Mouse (Mus musculus) embryonic facial prominence, embryonic 12.5 days (tissue): ENCODE results near the gene Ddx58. TPM values are rescaled to one million over a fixed set of nuclear protein-coding genes. Genes with fewer than 3 reads are reported as not detected.

Source experiments
- ATAC-seq: fragments of 200-750 bp; cut with Nextera tagmentation; 2 replicates; pipeline ENCODE4 v1.8.0; 2017; ENCODE audit not compliant: insufficient number of reproducible peaks, insufficient read depth, low FRiP score, low TSS enrichment
- H3K27ac ChIP-seq: fragments of 300-500 bp; sonication (generic); 2 replicates; pipeline ENCODE4 v1.5.1; 2016; ENCODE audit warnings: mild to moderate bottlenecking
- H3K27me3 ChIP-seq: fragments of 300-500 bp; sonication (generic); 2 replicates; pipeline ENCODE4 v1.6.1; 2016; ENCODE audit warnings: mild to moderate bottlenecking, moderate library complexity
- H3K36me3 ChIP-seq: fragments of 300-500 bp; sonication (generic); 2 replicates; pipeline ENCODE4 v1.6.1; 2016; ENCODE audit warnings: mild to moderate bottlenecking
- H3K4me1 ChIP-seq: fragments of 300-500 bp; sonication (generic); 2 replicates; pipeline ENCODE4 v1.6.1; 2016
- H3K4me2 ChIP-seq: fragments of 300-500 bp; sonication (generic); replicated peaks from 2 replicates; pipeline ENCODE4 v1.6.1; 2016; ENCODE audit warnings: mild to moderate bottlenecking, moderate library complexity
- H3K4me3 ChIP-seq: fragments of 300-500 bp; sonication (generic); 2 replicates; pipeline ENCODE4 v1.5.1; 2016; ENCODE audit warnings: mild to moderate bottlenecking
- H3K9ac ChIP-seq: fragments of 300-500 bp; sonication (generic); 2 replicates; pipeline ENCODE4 v1.6.1; 2016; ENCODE audit warnings: mild to moderate bottlenecking, moderate library complexity
- H3K9me3 ChIP-seq: fragments of 300-500 bp; sonication (generic); 2 replicates; pipeline ENCODE4 v1.6.1; 2016; ENCODE audit warnings: mild to moderate bottlenecking, moderate library complexity
- WGBS: fragments of 180-500 bp; shearing (Covaris S2); methylation state at CpG from one replicate; pipeline ENCODE4 v1.1.7; 2016; 5-methylcytosine and 5-hydroxymethylcytosine counted together
- polyA plus RNA-seq: library from polyadenylated mRNA; unstranded; fragments of >200 nt; fragmentation: Nextera tagmentation; extraction: Ambion mirVana; gene quantifications from 2 replicates; pipeline ENCODE4 v1.2.1, GENCODE M21; 2016

Ddx58 gene
- polyA plus RNA-seq, 1 experiment from 2014 or later = 8.3 TPM

DNA sequence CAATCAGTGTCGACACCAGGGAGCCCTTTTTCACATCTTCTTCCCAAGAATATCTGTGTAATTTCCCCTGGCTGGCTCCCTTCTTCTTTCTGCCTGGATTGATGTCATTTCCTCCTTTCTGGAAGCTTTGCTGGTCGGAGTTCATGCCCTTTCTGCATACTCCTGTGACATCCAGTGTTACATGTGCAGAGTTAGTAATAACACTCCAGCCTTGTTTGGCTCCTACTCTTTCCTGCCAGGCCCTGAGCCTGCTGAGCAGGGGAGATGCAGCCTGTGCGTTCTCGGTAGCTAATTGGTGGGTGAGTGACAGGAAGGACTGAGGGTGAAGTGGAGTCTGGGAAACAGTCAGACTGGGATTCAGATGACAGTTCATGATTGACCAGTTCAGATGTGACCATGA lies 65.3 kb downstream of the Ddx58 start:
- H3K9ac ChIP-seq = no peak overlapping the region
- no peak for ATAC-seq
- H3K4me1 ChIP-seq = no peaks in the 10 kb centered on the region
- peaks cover 16% of the 10 kb centered on the region for H3K36me3 ChIP-seq
- no peak overlapping the region for H3K27ac ChIP-seq
- H3K4me3 ChIP-seq = no peak overlapping the region
- 46% methylated on average over 4 of the region's 4 CpGs for WGBS
- no peak overlapping the region for H3K4me2 ChIP-seq
- H3K27me3 ChIP-seq = no peaks in the 10 kb centered on the region
- H3K9me3 ChIP-seq = no peaks in the 10 kb centered on the region

DNA sequence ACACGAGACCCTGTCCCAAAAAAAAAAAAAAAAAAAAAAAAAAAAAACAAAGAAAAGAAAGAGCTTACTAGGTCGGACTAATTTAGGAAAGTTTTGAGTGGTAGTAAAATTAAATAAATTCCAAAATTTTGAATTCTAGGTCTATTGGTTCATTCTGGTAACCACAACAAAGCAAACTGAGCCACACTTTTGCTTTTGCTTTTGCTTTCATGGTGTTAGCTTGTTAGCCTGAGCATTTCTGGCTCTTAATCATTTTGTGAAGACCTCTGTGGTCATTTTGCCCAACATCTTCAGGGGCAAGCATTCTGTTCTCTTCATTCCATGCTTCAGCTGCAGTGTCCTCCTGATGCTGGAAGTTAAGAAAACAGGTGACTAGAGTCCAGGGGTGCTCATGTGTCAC lies 67.3 kb downstream of the Ddx58 start:
- H3K4me3 ChIP-seq = no peak overlapping the region
- H3K27me3 ChIP-seq = no peaks in the 10 kb centered on the region
- no peak for ATAC-seq
- H3K9me3 ChIP-seq = no peaks in the 10 kb centered on the region
- H3K27ac ChIP-seq = no peak overlapping the region
- H3K36me3 ChIP-seq = peaks cover 22% of the 10 kb centered on the region
- H3K4me1 ChIP-seq = no peaks in the 10 kb centered on the region
- 84% methylated on average over 2 of the region's 2 CpGs for WGBS
- no peak overlapping the region for H3K4me2 ChIP-seq
- no peak overlapping the region for H3K9ac ChIP-seq

DNA sequence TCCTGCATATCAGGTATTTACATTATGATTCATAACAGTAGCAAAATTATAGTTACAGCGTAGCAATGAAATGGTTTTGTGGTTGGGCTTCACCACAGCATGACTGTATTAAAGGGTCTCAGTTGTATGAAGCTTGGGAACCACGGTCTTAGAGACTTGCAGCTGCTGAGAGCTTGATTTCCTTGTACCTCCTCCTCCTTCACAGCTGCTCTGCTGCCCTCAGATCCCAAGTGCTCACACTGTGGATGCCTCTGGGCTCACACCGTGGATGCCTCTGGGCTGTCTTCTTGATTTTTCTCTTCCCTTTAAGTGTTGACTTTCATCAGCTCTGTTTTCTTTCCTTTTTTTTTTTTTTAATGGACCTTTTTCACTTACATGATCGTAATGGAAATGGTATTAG lies 68.2 kb downstream of the Ddx58 start:
- 86% methylated on average over 4 of the region's 4 CpGs for WGBS

DNA sequence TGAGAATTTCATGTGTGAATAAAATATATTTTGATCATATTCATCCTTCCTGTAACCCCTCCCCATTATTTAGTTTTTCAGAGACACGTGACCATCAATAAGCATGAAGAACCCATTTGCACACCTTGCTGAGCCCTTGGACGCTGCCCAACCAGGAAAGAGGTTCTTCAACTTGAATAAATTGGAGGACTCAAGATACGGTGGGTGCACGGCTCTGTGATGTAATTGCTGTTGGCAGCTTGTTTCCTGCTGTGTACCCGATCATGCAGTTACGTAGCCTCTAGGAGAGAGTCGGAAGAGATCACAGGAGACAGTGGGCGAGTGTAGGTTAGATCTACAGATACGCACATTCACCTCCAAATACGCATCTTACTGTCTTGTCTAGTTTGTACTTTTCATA lies 76.0 kb downstream of the Ddx58 start:
- no peaks in the 10 kb centered on the region for H3K4me1 ChIP-seq
- H3K36me3 ChIP-seq = peaks cover 23% of the 10 kb centered on the region; the same call in 1 of the 2 replicates
- WGBS = 70% methylated on average over 10 of the region's 10 CpGs
- H3K4me3 ChIP-seq = no peak overlapping the region
- H3K9me3 ChIP-seq = no peaks in the 10 kb centered on the region; the same call in 1 of the 2 replicates
- no peak for ATAC-seq
- no peak overlapping the region for H3K27ac ChIP-seq
- H3K9ac ChIP-seq = no peak overlapping the region
- no peaks in the 10 kb centered on the region for H3K27me3 ChIP-seq
- H3K4me2 ChIP-seq = no peak overlapping the region

More for the DNA sequence above, 68.2 kb downstream of the Ddx58 start:
- no peak overlapping the region for H3K4me3 ChIP-seq
- H3K27me3 ChIP-seq = no peaks in the 10 kb centered on the region
- H3K36me3 ChIP-seq = peaks cover 28% of the 10 kb centered on the region
- no peak for ATAC-seq
- no peaks in the 10 kb centered on the region for H3K4me1 ChIP-seq
- H3K9me3 ChIP-seq = no peaks in the 10 kb centered on the region
- no peak overlapping the region for H3K4me2 ChIP-seq
- H3K27ac ChIP-seq = no peak overlapping the region
- H3K9ac ChIP-seq = no peak overlapping the region

DNA sequence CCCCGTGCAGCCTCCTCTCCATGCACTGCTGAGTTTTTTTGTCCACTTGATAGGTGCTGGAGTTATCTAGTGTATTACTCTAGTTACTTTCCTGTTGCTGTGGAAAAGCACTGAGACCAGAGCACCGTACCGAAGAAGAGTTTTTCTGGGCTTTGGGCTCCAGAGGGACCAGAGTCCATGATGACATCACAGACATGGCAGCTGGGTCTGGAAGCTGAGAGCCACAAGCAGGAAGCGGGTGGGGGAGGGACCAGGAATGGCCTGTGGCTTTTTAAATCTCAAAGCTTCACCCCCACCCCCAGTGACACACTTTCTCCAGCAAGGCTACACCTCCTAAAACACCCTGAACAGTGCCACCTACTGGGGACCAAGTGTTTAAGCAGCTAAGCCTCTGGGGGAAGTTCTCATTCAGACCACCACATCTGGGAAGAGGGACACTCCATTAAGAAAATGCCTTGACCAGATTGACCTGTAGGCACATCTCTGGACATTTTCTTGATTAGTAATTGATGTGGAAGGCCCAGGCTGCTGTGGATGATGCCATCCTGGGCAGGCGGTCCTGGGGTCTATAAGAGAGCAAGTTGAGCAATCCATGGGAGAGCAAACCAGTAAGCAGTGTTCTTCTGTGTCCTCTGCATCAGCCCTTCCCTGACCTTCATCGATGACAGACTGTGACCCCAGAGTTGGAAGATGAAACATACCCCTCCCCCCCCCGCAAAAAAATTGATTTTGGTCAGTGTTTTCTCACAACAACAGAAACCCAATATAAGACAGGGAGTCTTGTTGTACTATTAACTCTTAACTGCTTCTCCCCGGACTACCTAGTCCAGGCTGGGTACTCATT lies 78.8 kb downstream of the Ddx58 start:
- no peak overlapping the region for H3K4me2 ChIP-seq
- H3K27ac ChIP-seq = no peak overlapping the region
- H3K36me3 ChIP-seq = peaks cover 12% of the 10 kb centered on the region; the same call in 1 of the 2 replicates
- H3K9ac ChIP-seq = no peak overlapping the region
- 0 out of 2 replicates have a peak, but pooled peaks cover 2% of the 10 kb centered on the region for H3K4me1 ChIP-seq
- no peaks in the 10 kb centered on the region; the same call in 1 of the 2 replicates for H3K9me3 ChIP-seq
- H3K4me3 ChIP-seq = no peak overlapping the region
- no peak for ATAC-seq
- no peaks in the 10 kb centered on the region for H3K27me3 ChIP-seq
- WGBS = 94% methylated on average over 8 of the region's 8 CpGs

DNA sequence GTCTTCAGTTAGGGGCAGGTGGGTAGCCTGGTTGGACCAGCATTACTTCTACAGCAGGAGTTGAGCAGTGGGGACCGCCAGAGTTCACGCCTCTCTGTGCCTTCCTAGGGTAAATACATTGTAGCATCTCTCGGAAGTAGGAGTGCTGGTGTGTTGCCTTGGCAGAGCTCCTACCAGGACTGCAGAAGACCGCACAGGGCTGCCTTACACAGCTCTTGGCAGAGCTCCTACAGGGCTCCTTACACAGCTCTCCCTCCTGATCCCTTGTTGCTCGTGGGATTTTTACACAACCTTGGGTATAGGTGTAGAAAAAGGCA lies 81.4 kb downstream of the Ddx58 start:
- Histone ChIP-seq H3K27ac (no peak overlapping the region), H3K36me3 (peaks cover 6% of the 10 kb centered on the region; the same call in 1 of the 2 replicates), H3K4me3 (no peak overlapping the region), H3K4me2 (no peak overlapping the region), H3K27me3 (no peaks in the 10 kb centered on the region), H3K9me3 (no peaks in the 10 kb centered on the region; the same call in 1 of the 2 replicates), H3K9ac (no peak overlapping the region), H3K4me1 (0 out of 2 replicates have a peak, but pooled peaks cover 2% of the 10 kb centered on the region)
- ATAC-seq = no peak
- 84% methylated on average over 5 of the region's 5 CpGs for WGBS

DNA sequence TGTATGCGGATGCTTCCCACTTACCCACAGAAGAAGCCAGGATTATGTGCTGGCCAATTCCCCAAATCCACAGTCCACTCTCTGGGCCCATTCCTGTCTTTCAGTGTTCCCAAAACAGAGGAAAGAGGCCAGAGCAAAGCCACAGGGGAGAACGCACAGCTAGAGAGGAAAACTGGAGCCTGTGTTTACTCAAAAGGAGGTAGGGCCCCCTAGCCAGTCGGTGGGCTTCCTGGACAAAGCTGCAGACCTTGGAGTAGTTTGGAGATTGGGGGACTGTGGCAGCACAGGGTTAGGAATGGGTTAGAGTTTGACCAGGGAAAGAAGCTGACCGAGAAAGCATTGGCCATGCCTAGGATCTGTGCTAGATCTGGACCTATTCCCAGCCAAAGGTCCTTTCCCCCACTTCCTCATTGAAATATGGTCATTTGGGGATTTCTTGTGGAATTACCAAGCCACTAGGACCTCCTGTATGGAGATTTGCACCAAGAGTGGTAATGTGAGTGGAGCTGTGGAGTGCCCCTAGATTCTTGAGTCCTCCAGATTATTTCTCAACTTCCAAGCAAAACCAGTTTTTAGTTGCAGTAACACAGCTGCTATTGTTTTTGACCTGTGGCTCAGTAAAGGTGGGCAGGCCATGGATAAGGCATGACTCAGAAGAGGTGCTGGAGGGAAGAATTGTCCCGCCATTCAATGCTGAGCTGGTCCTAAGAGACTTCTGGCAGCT lies 82.0 kb downstream of the Ddx58 start:
- peaks cover 6% of the 10 kb centered on the region; the same call in 1 of the 2 replicates for H3K36me3 ChIP-seq
- H3K4me1 ChIP-seq = 0 out of 2 replicates have a peak, but pooled peaks cover 2% of the 10 kb centered on the region
- no peak overlapping the region for H3K9ac ChIP-seq
- WGBS = 72% methylated on average over 5 of the region's 5 CpGs
- H3K4me2 ChIP-seq = no peak overlapping the region
- no peak overlapping the region for H3K4me3 ChIP-seq
- H3K27me3 ChIP-seq = no peaks in the 10 kb centered on the region
- no peak for ATAC-seq
- H3K9me3 ChIP-seq = no peaks in the 10 kb centered on the region; the same call in 1 of the 2 replicates
- H3K27ac ChIP-seq = no peak overlapping the region

DNA sequence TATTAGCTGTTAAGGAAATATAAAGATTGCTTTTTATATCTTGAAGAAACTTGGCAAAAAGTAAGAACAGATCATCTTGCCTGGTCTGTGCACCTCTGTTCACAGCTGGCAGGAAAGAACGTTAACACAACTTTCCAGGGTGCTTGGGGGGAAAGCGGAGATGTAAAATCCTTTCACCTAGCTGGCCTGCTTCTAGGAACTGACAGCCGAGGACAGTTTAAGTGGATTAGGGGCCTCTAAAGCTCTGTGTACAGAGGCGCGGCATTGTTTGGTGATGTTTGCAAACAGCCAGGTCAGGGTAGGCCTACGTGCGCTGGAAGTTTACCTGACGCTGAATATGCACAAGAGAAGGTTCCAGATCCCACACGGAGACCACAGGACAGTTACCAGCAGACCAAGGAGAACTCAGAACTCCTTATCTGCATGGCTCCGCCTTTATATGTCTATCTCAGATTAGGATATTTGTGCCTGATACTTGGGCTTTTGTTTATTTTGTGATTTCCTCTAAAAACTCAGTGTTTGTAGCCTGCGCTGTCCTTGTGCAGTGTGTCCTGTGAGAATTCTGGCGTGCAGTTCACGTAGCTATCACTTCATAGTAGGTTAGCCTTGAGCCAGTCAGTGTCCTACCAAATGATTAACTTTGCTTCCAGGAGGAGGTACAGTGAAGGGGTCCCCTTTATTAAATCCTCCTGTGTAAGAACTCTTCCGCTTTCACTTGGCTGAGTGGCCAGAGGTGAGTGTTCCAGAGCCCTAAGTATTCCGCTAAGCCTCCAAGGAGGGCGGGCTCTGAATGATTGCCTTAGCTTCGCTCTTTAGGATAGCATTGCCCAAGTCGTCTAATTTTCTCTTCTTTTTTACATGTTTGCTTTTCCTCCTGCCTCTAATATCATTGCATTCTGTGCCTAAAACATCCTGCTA lies 82.8 kb downstream of the Ddx58 start:
- H3K9me3 ChIP-seq = no peaks in the 10 kb centered on the region; the same call in 1 of the 2 replicates
- no peak overlapping the region for H3K9ac ChIP-seq
- H3K27me3 ChIP-seq = no peaks in the 10 kb centered on the region
- no peak overlapping the region for H3K4me2 ChIP-seq
- no peak for ATAC-seq
- 0 out of 2 replicates have a peak, but pooled peaks cover 2% of the 10 kb centered on the region for H3K4me1 ChIP-seq
- WGBS = 77% methylated on average over 18 of the region's 18 CpGs
- H3K4me3 ChIP-seq = no peak overlapping the region
- peaks cover 6% of the 10 kb centered on the region; the same call in 1 of the 2 replicates for H3K36me3 ChIP-seq
- no peak overlapping the region for H3K27ac ChIP-seq

DNA sequence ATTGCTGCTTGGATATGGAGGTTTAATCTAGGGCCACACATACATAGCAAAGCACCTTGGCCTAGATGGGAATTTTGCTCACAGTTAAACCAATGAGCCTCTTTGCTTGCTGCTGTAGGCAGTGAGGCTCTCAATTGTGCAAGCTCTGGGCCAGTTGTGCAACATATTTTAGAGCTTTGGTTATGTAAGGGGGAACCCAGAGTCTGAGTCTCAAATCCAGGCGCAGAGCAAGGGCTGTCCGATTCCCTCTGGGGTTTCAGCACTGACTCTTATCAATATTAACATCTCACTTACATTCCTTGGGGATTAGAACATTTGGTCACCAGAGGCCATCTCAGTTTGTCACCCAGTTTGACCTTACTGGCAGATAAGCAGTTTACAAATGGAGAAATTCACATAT lies 83.5 kb downstream of the Ddx58 start:
- no peak overlapping the region for H3K4me2 ChIP-seq
- H3K27me3 ChIP-seq = no peaks in the 10 kb centered on the region
- H3K4me3 ChIP-seq = no peak overlapping the region
- H3K36me3 ChIP-seq = peaks cover 6% of the 10 kb centered on the region; the same call in 1 of the 2 replicates
- H3K4me1 ChIP-seq = 0 out of 2 replicates have a peak, but pooled peaks cover 2% of the 10 kb centered on the region
- H3K9me3 ChIP-seq = no peaks in the 10 kb centered on the region; the same call in 1 of the 2 replicates
- H3K9ac ChIP-seq = no peak overlapping the region
- H3K27ac ChIP-seq = no peak overlapping the region
- no peak for ATAC-seq
- WGBS = 64% methylated on average over 2 of the region's 2 CpGs

DNA sequence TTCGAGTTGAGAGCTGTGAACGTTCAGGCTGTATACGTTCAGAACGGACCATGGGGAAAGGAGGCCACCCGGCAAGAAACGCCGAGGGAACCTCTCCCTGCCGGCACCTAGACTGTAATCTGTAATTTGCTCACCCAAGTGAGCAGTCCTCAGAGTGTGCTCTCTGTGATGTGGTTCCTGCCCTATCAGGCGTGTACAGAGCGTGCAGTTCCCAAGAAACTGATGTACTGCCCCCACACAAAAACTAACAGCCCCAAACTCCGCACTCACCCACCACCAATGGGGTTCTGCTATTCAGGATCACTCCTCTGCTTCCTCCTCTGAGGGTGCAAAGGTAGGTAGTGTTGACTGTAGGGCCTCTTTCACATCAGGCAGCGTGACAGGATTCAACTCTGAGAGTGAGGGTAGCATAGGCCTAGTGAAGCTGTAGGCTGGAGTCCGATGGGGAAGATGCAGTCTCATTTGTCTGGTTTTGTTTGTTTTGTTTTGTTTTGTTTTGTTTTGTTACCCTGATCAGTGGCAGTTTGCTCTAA lies 84.1 kb downstream of the Ddx58 start:
- H3K36me3 ChIP-seq = 0 out of 2 replicates have a peak, but pooled peaks cover 2% of the 10 kb centered on the region
- no peak overlapping the region for H3K4me3 ChIP-seq
- 87% methylated on average over 13 of the region's 13 CpGs for WGBS
- 0 out of 2 replicates have a peak, but pooled peaks cover 2% of the 10 kb centered on the region for H3K4me1 ChIP-seq
- no peak for ATAC-seq
- H3K4me2 ChIP-seq = no peak overlapping the region
- no peaks in the 10 kb centered on the region for H3K27me3 ChIP-seq
- H3K9ac ChIP-seq = no peak overlapping the region
- H3K9me3 ChIP-seq = no peaks in the 10 kb centered on the region
- no peak overlapping the region for H3K27ac ChIP-seq

DNA sequence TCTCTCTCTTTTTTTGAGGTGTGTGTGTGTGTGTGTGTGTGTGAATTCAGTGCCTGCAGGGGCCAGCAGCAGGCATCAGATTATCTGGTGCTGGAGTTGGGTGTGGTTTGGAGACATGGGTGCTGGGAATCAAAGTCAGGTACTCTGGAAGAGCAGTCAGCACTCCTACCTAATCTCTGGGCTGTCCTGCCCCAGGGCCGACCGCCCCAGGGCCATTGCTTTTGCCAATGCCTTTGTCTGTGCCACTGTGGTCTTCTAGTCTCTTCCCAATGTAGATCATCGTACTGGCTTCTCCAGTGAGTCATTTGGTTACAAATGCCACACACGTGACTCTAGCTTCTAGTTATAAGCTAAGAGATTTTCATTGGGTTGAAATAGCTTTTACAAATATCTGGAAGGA lies 84.9 kb downstream of the Ddx58 start:
- no peak overlapping the region for H3K4me3 ChIP-seq
- H3K36me3 ChIP-seq = no peaks in the 10 kb centered on the region
- no peaks in the 10 kb centered on the region for H3K27me3 ChIP-seq
- H3K9me3 ChIP-seq = no peaks in the 10 kb centered on the region
- no peak for ATAC-seq
- H3K9ac ChIP-seq = no peak overlapping the region
- H3K27ac ChIP-seq = no peak overlapping the region
- H3K4me2 ChIP-seq = no peak overlapping the region
- 91% methylated on average over 4 of the region's 4 CpGs for WGBS
- 0 out of 2 replicates have a peak, but pooled peaks cover 2% of the 10 kb centered on the region for H3K4me1 ChIP-seq
